10 mouse cellular contexts compared by ENCODE assay signal in genomic region chr8:106838803-106839202, GRCm38 (mm10). TPM values are rescaled to one million over a fixed set of nuclear protein-coding genes. Genes with fewer than 3 reads are reported as not detected.
A peak's percentile ranks its signal among the peaks of the same experiment; 100 is the strongest.
DNase-seq lines count a peak whose midpoint lies in the region; ATAC-seq and TF ChIP-seq lines count a peak whose summit lies in the region.
"Had no signal": no experiment of that assay in that cellular context is flagged by ENCODE, and none has a peak within 500 bp of the region (broad histone marks: within the 10 kb centered on the region; RNA-seq: fewer than 3 reads in every experiment).

No protein-coding gene starts in this region.

- H3K4me3 ChIP-seq in forebrain, embryonic 12.5 days (replicated peaks), result no peak overlapping the region
- no peak overlapping the region for H3K4me3 ChIP-seq in forebrain, embryonic 11.5 days (ENCODE audit: low read depth, low read length)
- H3K4me3 ChIP-seq in intestine, postnatal 0 days (ENCODE audit: low read depth, low read length), result no peak overlapping the region
- H3K4me3 ChIP-seq in intestine, embryonic 15.5 days (replicated peaks), result no peak overlapping the region
- H3K4me3 ChIP-seq in brown adipose tissue, adult 24 weeks (ENCODE audit: insufficient read depth, low read depth, low read length), result no peak overlapping the region
- no peak overlapping the region for H3K4me3 ChIP-seq in hindbrain, embryonic 15.5 days
- H3K4me3 ChIP-seq: liver, embryonic 13.5 days had no signal

- peak overlapping the region; percentile 7; the same call in 1 of the 2 replicates for H3K9ac ChIP-seq in forebrain, embryonic 12.5 days
- no peak overlapping the region for H3K9ac ChIP-seq in forebrain, embryonic 11.5 days (ENCODE audit: low read length)
- H3K9ac ChIP-seq in intestine, postnatal 0 days (ENCODE audit: low read depth, low read length), result no peak overlapping the region
- no peak overlapping the region for H3K9ac ChIP-seq in intestine, embryonic 15.5 days
- H3K9ac ChIP-seq in hindbrain, embryonic 15.5 days, result peak overlapping the region; percentile 0; the same call in 1 of the 2 replicates
- H3K9ac ChIP-seq: liver, embryonic 13.5 days had no signal

- no peaks in the 10 kb centered on the region for H3K9me3 ChIP-seq in forebrain, embryonic 12.5 days
- no peaks in the 10 kb centered on the region for H3K9me3 ChIP-seq in forebrain, embryonic 11.5 days (ENCODE audit: control insufficient read depth, low read length)
- H3K9me3 ChIP-seq in intestine, postnatal 0 days (ENCODE audit: control insufficient read depth), result no peaks in the 10 kb centered on the region
- H3K9me3 ChIP-seq in intestine, embryonic 15.5 days, result no peaks in the 10 kb centered on the region
- no peaks in the 10 kb centered on the region for H3K9me3 ChIP-seq in hindbrain, embryonic 15.5 days
- H3K9me3 ChIP-seq: liver, embryonic 13.5 days had no signal

- DNase-seq in forebrain, embryonic 11.5 days (ENCODE audit: low spot score), result no peak
- no peak for DNase-seq in adrenal gland, adult (ENCODE audit: inconsistent age in 2 of 2, low spot score in 1 of 2)
- DNase-seq in Muller cell, postnatal 12 days (ENCODE audit: inconsistent ontology term), result no peak
- DNase-seq: liver, embryonic 13.5 days; lung, postnatal 4 days had no signal

- H3K4me1 ChIP-seq in forebrain, embryonic 12.5 days, result peaks cover 16% of the 10 kb centered on the region
- no peaks in the 10 kb centered on the region for H3K4me1 ChIP-seq in forebrain, embryonic 11.5 days (replicated peaks; ENCODE audit: control insufficient read depth, insufficient read depth, low read length)
- no peaks in the 10 kb centered on the region for H3K4me1 ChIP-seq in intestine, postnatal 0 days (replicated peaks; ENCODE audit: control insufficient read depth, insufficient read depth, low read length)
- H3K4me1 ChIP-seq in intestine, embryonic 15.5 days (replicated peaks), result 0 out of 2 replicates have a peak, but pooled peaks cover 6% of the 10 kb centered on the region
- H3K4me1 ChIP-seq in brown adipose tissue, adult 24 weeks (ENCODE audit: control insufficient read depth, insufficient read depth, insufficient read length, low read length), result peaks cover 6% of the 10 kb centered on the region; the same call in 1 of the 2 replicates
- peaks cover 17% of the 10 kb centered on the region for H3K4me1 ChIP-seq in hindbrain, embryonic 15.5 days (replicated peaks)
- H3K4me1 ChIP-seq: liver, embryonic 13.5 days had no signal

- no peaks in the 10 kb centered on the region for H3K27me3 ChIP-seq in forebrain, embryonic 12.5 days
- H3K27me3 ChIP-seq in forebrain, embryonic 11.5 days (ENCODE audit: control insufficient read depth, insufficient read depth, low read length), result no peaks in the 10 kb centered on the region
- H3K27me3 ChIP-seq in intestine, postnatal 0 days (replicated peaks; ENCODE audit: control insufficient read depth, insufficient read depth, low read length), result no peaks in the 10 kb centered on the region
- no peaks in the 10 kb centered on the region for H3K27me3 ChIP-seq in intestine, embryonic 15.5 days (replicated peaks)
- no peaks in the 10 kb centered on the region for H3K27me3 ChIP-seq in hindbrain, embryonic 15.5 days
- H3K27me3 ChIP-seq: liver, embryonic 13.5 days had no signal

- TF ChIP-seq CTCF in intestine, postnatal 0 days (IDR thresholded peaks at IDR 0.05; ENCODE audit: low read depth), result no peak

- no peak for ATAC-seq in forebrain, embryonic 12.5 days (ENCODE audit: low FRiP score)
- ATAC-seq in forebrain, embryonic 11.5 days (replicated peaks; ENCODE audit: low FRiP score), result no peak
- ATAC-seq in intestine, postnatal 0 days, result no peak
- ATAC-seq in intestine, embryonic 15.5 days, result no peak
- no peak for ATAC-seq in hindbrain, embryonic 15.5 days (ENCODE audit: low FRiP score, low read depth)

- 86% methylated on average over 6 of the region's 6 CpGs for WGBS in forebrain, embryonic 12.5 days
- WGBS in forebrain, embryonic 11.5 days, result 80% methylated on average over 6 of the region's 6 CpGs
- whole genome bisulfite sequencing in intestine, postnatal 0 days, result 35% methylated on average over 6 of the region's 6 CpGs
- 46% methylated on average over 6 of the region's 6 CpGs for WGBS in intestine, embryonic 15.5 days
- WGBS in hindbrain, embryonic 15.5 days, result 85% methylated on average over 6 of the region's 6 CpGs

- no peaks in the 10 kb centered on the region for H3K36me3 ChIP-seq in forebrain, embryonic 12.5 days (replicated peaks)
- no peaks in the 10 kb centered on the region for H3K36me3 ChIP-seq in forebrain, embryonic 11.5 days (ENCODE audit: control insufficient read depth, insufficient read depth, low read length)
- no peaks in the 10 kb centered on the region for H3K36me3 ChIP-seq in intestine, postnatal 0 days (ENCODE audit: control insufficient read depth, insufficient read depth)
- no peaks in the 10 kb centered on the region for H3K36me3 ChIP-seq in intestine, embryonic 15.5 days
- no peaks in the 10 kb centered on the region for H3K36me3 ChIP-seq in hindbrain, embryonic 15.5 days
- H3K36me3 ChIP-seq: liver, embryonic 13.5 days had no signal

- H3K27ac ChIP-seq in forebrain, embryonic 12.5 days, result peak overlapping the region; percentile 79
- no peak overlapping the region for H3K27ac ChIP-seq in forebrain, embryonic 11.5 days (ENCODE audit: low read depth, low read length)
- H3K27ac ChIP-seq in intestine, postnatal 0 days (ENCODE audit: low read depth, low read length), result no peak overlapping the region
- H3K27ac ChIP-seq in intestine, embryonic 15.5 days, result no peak overlapping the region
- peak overlapping the region; percentile 43 for H3K27ac ChIP-seq in brown adipose tissue, adult 24 weeks (replicated peaks; ENCODE audit: low read depth, low read length)
- peak overlapping the region; percentile 79 for H3K27ac ChIP-seq in hindbrain, embryonic 15.5 days (replicated peaks)
- H3K27ac ChIP-seq: liver, embryonic 13.5 days had no signal

- no peak overlapping the region for H3K4me2 ChIP-seq in forebrain, embryonic 12.5 days
- H3K4me2 ChIP-seq in forebrain, embryonic 11.5 days (ENCODE audit: low read depth, low read length, severe bottlenecking), result no peak overlapping the region
- peak overlapping the region; percentile 21 for H3K4me2 ChIP-seq in intestine, postnatal 0 days (replicated peaks; ENCODE audit: low read depth)
- no peak overlapping the region for H3K4me2 ChIP-seq in intestine, embryonic 15.5 days (replicated peaks)
- H3K4me2 ChIP-seq in hindbrain, embryonic 15.5 days, result peak overlapping the region; percentile 17; the same call in 1 of the 2 replicates
- H3K4me2 ChIP-seq: liver, embryonic 13.5 days had no signal

RNA-seq across cellular contexts. Expression of gene Has3, which starts 31.2 kb away (rescaled TPM):
- 0.56 and 0.62 TPM in 2 replicates for polyA plus RNA-seq in forebrain, embryonic 12.5 days (2016; fragmentation: Nextera tagmentation; extraction: Ambion mirVana)
- polyA plus RNA-seq in forebrain, embryonic 11.5 days (2014; fragmentation: Nextera tagmentation; extraction: Ambion mirVana), result 0.29 and 0.95 TPM in 2 replicates
- polyA plus RNA-seq in intestine, postnatal 0 days (2015; fragmentation: Nextera tagmentation; extraction: Ambion mirVana), result 0.07 and 0.14 TPM in 2 replicates
- 0.10 and 0.18 TPM in 2 replicates for polyA plus RNA-seq in intestine, embryonic 15.5 days (2015; fragmentation: Nextera tagmentation; extraction: Ambion mirVana)
- not detected in 2 replicates for polyA plus RNA-seq in brown adipose tissue, adult 24 weeks (2012; ENCODE audit: insufficient read depth, insufficient read length, missing spikeins)
- 0.92 and 1.5 TPM in 2 replicates for polyA plus RNA-seq in hindbrain, embryonic 15.5 days (2015; fragmentation: Nextera tagmentation; extraction: Ambion mirVana)

RNA-seq across cellular contexts. Expression of gene Utp4, which starts 54.6 kb away (rescaled TPM):
- 59.4 and 59.6 TPM in 2 replicates for polyA plus RNA-seq in forebrain, embryonic 12.5 days (2016; fragmentation: Nextera tagmentation; extraction: Ambion mirVana)
- polyA plus RNA-seq in forebrain, embryonic 11.5 days (2014; fragmentation: Nextera tagmentation; extraction: Ambion mirVana), result 79.6 and 80.9 TPM in 2 replicates
- polyA plus RNA-seq in intestine, postnatal 0 days (2015; fragmentation: Nextera tagmentation; extraction: Ambion mirVana), result 22.8 and 25.1 TPM in 2 replicates
- polyA plus RNA-seq in intestine, embryonic 15.5 days (2015; fragmentation: Nextera tagmentation; extraction: Ambion mirVana), result 67.1 and 71.1 TPM in 2 replicates
- polyA plus RNA-seq in brown adipose tissue, adult 24 weeks (2012; ENCODE audit: insufficient read depth, insufficient read length, missing spikeins), result 19.8 and 24.4 TPM in 2 replicates
- polyA plus RNA-seq in hindbrain, embryonic 15.5 days (2015; fragmentation: Nextera tagmentation; extraction: Ambion mirVana), result 42.2 and 42.5 TPM in 2 replicates

Comparison
In these comparisons a context has a peak if more than half of its experiments do, and no peak if none do; other contexts are left out.
1. H3K27ac ChIP-seq: peak in forebrain, embryonic 12.5 days (single experiment), brown adipose tissue, adult 24 weeks (single experiment) and hindbrain, embryonic 15.5 days (single experiment); none in forebrain, embryonic 11.5 days (single experiment), intestine, postnatal 0 days (single experiment) and intestine, embryonic 15.5 days (single experiment).
2. H3K4me2 ChIP-seq: peak in intestine, postnatal 0 days (single experiment) and hindbrain, embryonic 15.5 days (single experiment); none in forebrain, embryonic 12.5 days (single experiment), forebrain, embryonic 11.5 days (single experiment) and intestine, embryonic 15.5 days (single experiment).
3. H3K9ac ChIP-seq: peak in forebrain, embryonic 12.5 days (single experiment) and hindbrain, embryonic 15.5 days (single experiment); none in forebrain, embryonic 11.5 days (single experiment), intestine, postnatal 0 days (single experiment) and intestine, embryonic 15.5 days (single experiment).